Mouse (Mus musculus) E14TG2a.4 (cell line): ENCODE data around the gene Iqcj.

Experiments used
- CTCF ChIP-seq: conservative IDR thresholded peaks from 2 replicates; pipeline ENCODE4 v1.5.1; 2014; ENCODE audit warnings: low read length
- NANOG ChIP-seq: IDR thresholded peaks from 2 replicates; pipeline ENCODE4 v1.6.1; 2014; ENCODE audit warnings: borderline replicate concordance, low read length, mixed read lengths
- POU5F1 ChIP-seq: IDR thresholded peaks from 2 replicates; pipeline ENCODE4 v1.6.1; 2014; ENCODE audit warnings: low read length, borderline replicate concordance

DNA sequence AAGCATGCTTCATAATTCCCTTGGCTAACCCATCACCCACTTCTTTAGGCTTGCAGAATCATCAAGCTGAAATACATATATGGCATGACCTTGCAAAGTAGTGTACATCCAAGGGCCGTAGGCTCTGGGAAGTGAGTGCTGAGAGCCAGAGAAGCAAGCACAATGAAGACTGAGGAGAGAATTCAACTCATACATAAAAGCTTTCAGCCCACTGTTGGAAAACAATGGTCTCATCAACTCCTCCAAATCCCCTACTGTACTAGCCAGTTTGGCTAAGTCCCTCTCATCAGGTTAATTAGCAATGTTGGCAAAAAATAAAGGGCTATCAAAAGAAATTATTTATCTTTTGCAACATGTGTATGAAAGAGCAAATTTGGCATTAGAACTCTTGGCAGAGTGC is 22.6 kb upstream of the Iqcj start:
- no peak for TF ChIP-seq CTCF
- no peak for TF ChIP-seq NANOG
- TF ChIP-seq POU5F1: no peak
